Mouse (Mus musculus): ENCODE measurements at regions not wholly inside any gene's neighbourhood (a gene's known extent, or its start where the extent isn't known, plus 50 kb on each side); places are given as distances from the start of the nearest gene placed in this dataset.

- no peaks in the 10 kb centered on the region for H3K9me3 ChIP-seq (ENCODE audit: control insufficient read depth, low read length)
- no peak overlapping the region for H3K27ac ChIP-seq (ENCODE audit: low read depth, low read length)
- H3K27me3 ChIP-seq (ENCODE audit: control insufficient read depth, insufficient read depth, low read length): no peaks in the 10 kb centered on the region
- DNase-seq (ENCODE audit: low spot score, missing footprints) (no peak), ATAC-seq (ENCODE audit: low FRiP score) (no peak)
- no peaks in the 10 kb centered on the region for H3K4me1 ChIP-seq (ENCODE audit: control insufficient read depth, insufficient read depth, low read length)
- WGBS: 78% methylated on average over 1 of the region's 1 CpGs
- no peak overlapping the region for H3K9ac ChIP-seq (ENCODE audit: low read length)
- no peak overlapping the region for H3K4me3 ChIP-seq (ENCODE audit: low read depth, low read length)
- H3K4me2 ChIP-seq: no peak overlapping the region
- H3K36me3 ChIP-seq (ENCODE audit: control insufficient read depth, insufficient read depth, low read length): no peaks in the 10 kb centered on the region
These were observed 118.3 kb upstream of the Ccdc85a start for GRCm38 (mm10) chr11:28702384-28702783.

GRCm38 (mm10) chr11:28701379-28701778 lies 117.3 kb upstream of the Ccdc85a start:
- Histone ChIP-seq H3K27me3 (ENCODE audit: control insufficient read depth, insufficient read depth, low read length) (no peaks in the 10 kb centered on the region), H3K36me3 (ENCODE audit: control insufficient read depth, insufficient read depth, low read length) (no peaks in the 10 kb centered on the region), H3K4me2 (no peak overlapping the region), H3K4me3 (ENCODE audit: low read depth, low read length) (no peak overlapping the region), H3K27ac (ENCODE audit: low read depth, low read length) (no peak overlapping the region), H3K9ac (ENCODE audit: low read length) (no peak overlapping the region), H3K4me1 (ENCODE audit: control insufficient read depth, insufficient read depth, low read length) (no peaks in the 10 kb centered on the region), H3K9me3 (ENCODE audit: control insufficient read depth, low read length) (no peaks in the 10 kb centered on the region)
- WGBS: 91% methylated on average over 2 of the region's 2 CpGs
- ATAC-seq (ENCODE audit: low FRiP score) (no peak), DNase-seq (ENCODE audit: low spot score, missing footprints) (no peak)

GRCm38 (mm10) chr11:28699766-28700165 lies 115.6 kb upstream of the Ccdc85a start:
- ATAC-seq (ENCODE audit: low FRiP score) (no peak), DNase-seq (ENCODE audit: low spot score, missing footprints) (no peak)
- no peaks in the 10 kb centered on the region for H3K36me3 ChIP-seq (ENCODE audit: control insufficient read depth, insufficient read depth, low read length)
- H3K9ac ChIP-seq (ENCODE audit: low read length): no peak overlapping the region
- H3K4me2 ChIP-seq: no peak overlapping the region
- H3K9me3 ChIP-seq (ENCODE audit: control insufficient read depth, low read length): no peaks in the 10 kb centered on the region
- no peaks in the 10 kb centered on the region for H3K27me3 ChIP-seq (ENCODE audit: control insufficient read depth, insufficient read depth, low read length)
- H3K4me1 ChIP-seq (ENCODE audit: control insufficient read depth, insufficient read depth, low read length): no peaks in the 10 kb centered on the region
- H3K4me3 ChIP-seq (ENCODE audit: low read depth, low read length): no peak overlapping the region
- no peak overlapping the region for H3K27ac ChIP-seq (ENCODE audit: low read depth, low read length)

DNA sequence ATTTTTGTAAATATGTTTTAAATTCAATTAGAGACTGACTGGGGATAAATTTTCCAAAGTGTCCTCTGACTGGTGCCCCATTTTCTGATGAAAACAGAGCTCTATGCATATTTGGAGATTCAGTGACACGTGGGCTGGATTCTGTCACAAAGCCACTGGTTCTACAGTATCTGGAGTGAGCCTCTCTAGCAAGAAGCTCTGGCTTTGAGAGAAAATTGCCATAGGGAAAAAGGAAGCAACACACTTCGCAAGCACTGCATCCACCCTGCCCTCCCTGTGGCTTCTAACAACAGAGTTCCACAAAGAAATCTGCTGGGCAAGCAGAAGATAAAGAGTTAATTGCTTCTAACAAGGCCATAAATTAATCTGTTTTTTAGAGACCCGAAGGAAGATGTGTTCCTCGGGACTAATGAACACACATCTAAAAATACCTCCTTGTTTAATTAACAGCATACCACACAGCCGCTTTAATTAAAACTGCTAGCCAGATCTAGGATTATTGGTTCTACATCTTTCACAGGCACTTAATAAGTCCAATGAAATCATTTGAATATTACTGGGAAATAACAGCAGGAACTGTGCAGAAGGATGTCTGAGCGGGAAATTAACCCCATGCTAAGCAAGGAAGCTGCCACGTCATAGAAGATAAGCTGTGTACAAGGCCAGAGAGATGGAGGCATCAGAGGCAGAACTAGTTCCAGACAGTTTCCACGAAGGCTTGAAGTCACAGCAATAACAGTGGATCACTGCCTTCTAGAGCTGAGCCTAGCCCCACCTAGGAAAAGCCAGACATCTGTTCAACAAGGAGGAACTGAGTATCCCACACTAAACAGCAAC lies 113.7 kb upstream of the Ccdc85a start:
- ATAC-seq (ENCODE audit: low FRiP score) (peak; percentile 57), DNase-seq (ENCODE audit: low spot score, missing footprints) (no peak)
- no peak overlapping the region for H3K4me3 ChIP-seq (ENCODE audit: low read depth, low read length)
- WGBS: 65% methylated on average over 8 of the region's 8 CpGs
- no peaks in the 10 kb centered on the region for H3K9me3 ChIP-seq (ENCODE audit: control insufficient read depth, low read length)
- H3K9ac ChIP-seq (ENCODE audit: low read length): no peak overlapping the region
- no peaks in the 10 kb centered on the region for H3K4me1 ChIP-seq (ENCODE audit: control insufficient read depth, insufficient read depth, low read length)
- H3K27me3 ChIP-seq (ENCODE audit: control insufficient read depth, insufficient read depth, low read length): no peaks in the 10 kb centered on the region
- H3K4me2 ChIP-seq: no peak overlapping the region
- no peak overlapping the region for H3K27ac ChIP-seq (ENCODE audit: low read depth, low read length)
- H3K36me3 ChIP-seq (ENCODE audit: control insufficient read depth, insufficient read depth, low read length): no peaks in the 10 kb centered on the region

DNA sequence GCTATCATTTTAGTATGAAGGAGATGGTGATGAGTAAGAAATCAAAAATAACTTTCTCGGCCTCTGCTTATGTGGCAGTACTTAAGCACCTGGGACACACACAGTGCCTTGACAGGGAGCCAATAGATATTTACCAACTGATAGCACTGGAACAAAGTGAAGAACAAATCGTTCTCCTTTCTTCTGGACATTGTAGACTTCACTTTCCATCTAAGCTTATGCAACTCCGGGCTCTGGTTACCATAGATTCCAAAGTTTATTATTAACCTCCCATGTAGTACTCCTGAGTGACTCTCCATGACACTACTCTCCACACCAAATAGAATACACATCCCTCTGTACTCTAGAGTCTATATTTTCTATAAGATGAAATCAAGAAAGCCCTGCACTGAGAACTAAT lies 110.9 kb upstream of the Ccdc85a start:
- ATAC-seq (ENCODE audit: low FRiP score) (no peak), DNase-seq (ENCODE audit: low spot score, missing footprints) (no peak)
- Histone ChIP-seq H3K4me3 (ENCODE audit: low read depth, low read length) (no peak overlapping the region), H3K4me2 (no peak overlapping the region), H3K4me1 (ENCODE audit: control insufficient read depth, insufficient read depth, low read length) (no peaks in the 10 kb centered on the region), H3K27ac (ENCODE audit: low read depth, low read length) (no peak overlapping the region), H3K36me3 (ENCODE audit: control insufficient read depth, insufficient read depth, low read length) (no peaks in the 10 kb centered on the region), H3K9ac (ENCODE audit: low read length) (no peak overlapping the region), H3K27me3 (ENCODE audit: control insufficient read depth, insufficient read depth, low read length) (no peaks in the 10 kb centered on the region), H3K9me3 (ENCODE audit: control insufficient read depth, low read length) (no peaks in the 10 kb centered on the region)
- 87% methylated on average over 3 of the region's 3 CpGs for WGBS

GRCm38 (mm10) chr11:28693303-28693702 lies 109.2 kb upstream of the Ccdc85a start:
- 54% methylated on average over 1 of the region's 1 CpGs for WGBS
- no peak for ATAC-seq (ENCODE audit: low FRiP score)

DNA sequence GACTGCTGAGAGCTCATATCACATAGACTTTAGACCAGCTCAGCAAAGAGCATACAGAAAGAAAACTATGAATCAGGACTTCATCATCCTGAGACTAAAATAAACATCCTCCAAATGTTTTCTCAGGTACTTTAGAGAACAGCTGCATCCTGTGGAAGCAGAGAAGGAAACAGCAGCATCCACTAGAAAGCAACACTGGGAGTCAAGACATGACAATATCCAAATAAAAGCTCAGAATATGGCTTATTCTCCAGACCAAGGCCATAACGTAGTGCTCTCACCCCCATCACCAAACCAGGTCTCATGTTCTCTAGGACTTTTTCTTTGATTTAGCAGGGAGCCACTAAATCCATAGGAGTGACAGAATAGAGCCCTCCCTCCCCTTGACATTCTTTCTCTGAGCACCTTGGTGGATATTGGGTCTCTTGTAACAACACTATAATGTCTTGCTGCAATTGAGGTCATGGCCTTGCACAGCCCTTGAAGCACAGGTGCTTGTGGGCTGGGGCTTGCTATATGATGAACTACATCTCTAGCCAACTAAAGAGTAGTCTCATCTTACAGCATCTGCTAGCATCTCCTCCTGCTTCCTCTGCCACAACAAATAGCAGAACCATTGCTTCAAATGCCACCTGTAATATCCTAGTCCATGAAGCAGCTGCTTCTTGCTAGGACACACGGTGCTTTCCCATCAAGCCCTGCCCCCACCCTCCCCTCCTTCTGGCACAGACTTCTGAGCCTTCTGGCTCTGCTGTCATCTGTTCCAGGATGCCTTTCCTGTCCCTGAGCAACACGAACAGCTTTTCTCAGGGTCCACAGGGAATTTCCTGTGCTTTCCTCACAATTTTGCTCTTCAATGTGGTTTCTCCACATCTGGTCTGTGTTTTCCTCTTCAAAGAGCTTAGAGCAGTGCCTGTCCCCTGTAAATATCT lies 108.4 kb upstream of the Ccdc85a start:
- Histone ChIP-seq H3K36me3 (ENCODE audit: control insufficient read depth, insufficient read depth, low read length) (no peaks in the 10 kb centered on the region), H3K27ac (ENCODE audit: low read depth, low read length) (no peak overlapping the region), H3K27me3 (ENCODE audit: control insufficient read depth, insufficient read depth, low read length) (no peaks in the 10 kb centered on the region), H3K4me3 (ENCODE audit: low read depth, low read length) (no peak overlapping the region), H3K9ac (ENCODE audit: low read length) (no peak overlapping the region), H3K9me3 (ENCODE audit: control insufficient read depth, low read length) (no peaks in the 10 kb centered on the region), H3K4me1 (ENCODE audit: control insufficient read depth, insufficient read depth, low read length) (no peaks in the 10 kb centered on the region), H3K4me2 (no peak overlapping the region)
- peak; percentile 65; the same call in 1 of the 2 replicates for ATAC-seq (ENCODE audit: low FRiP score)
- 42% methylated on average over 3 of the region's 3 CpGs for WGBS
- DNase-seq (ENCODE audit: low spot score, missing footprints): no peak

More at GRCm38 (mm10) chr11:28693303-28693702, 109.2 kb upstream of the Ccdc85a start:
- no peak for DNase-seq (ENCODE audit: low spot score, missing footprints)
- no peaks in the 10 kb centered on the region for H3K36me3 ChIP-seq (ENCODE audit: control insufficient read depth, insufficient read depth, low read length)
- H3K4me1 ChIP-seq (ENCODE audit: control insufficient read depth, insufficient read depth, low read length): no peaks in the 10 kb centered on the region
- H3K9me3 ChIP-seq (ENCODE audit: control insufficient read depth, low read length): no peaks in the 10 kb centered on the region
- no peak overlapping the region for H3K4me2 ChIP-seq
- no peak overlapping the region for H3K4me3 ChIP-seq (ENCODE audit: low read depth, low read length)
- no peaks in the 10 kb centered on the region for H3K27me3 ChIP-seq (ENCODE audit: control insufficient read depth, insufficient read depth, low read length)
- no peak overlapping the region for H3K27ac ChIP-seq (ENCODE audit: low read depth, low read length)
- H3K9ac ChIP-seq (ENCODE audit: low read length): no peak overlapping the region

DNA sequence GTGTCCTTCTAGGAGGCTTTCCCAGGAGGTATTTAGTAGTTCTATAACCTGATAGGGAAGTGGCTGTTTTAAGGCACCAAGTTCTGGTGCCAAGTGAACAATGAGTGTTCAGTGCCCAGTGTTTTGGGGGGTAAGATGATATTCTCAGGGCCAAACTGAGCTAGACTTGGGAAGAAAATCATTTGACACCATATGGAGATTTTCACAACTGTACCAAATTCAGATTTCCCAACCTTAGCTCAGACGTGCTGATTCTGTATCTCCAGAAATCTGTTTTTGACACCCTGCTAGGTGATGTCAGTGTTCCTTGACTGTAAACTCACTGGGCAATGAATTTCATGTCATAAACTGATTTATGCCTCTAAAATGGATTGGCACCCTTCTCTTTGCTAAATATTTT lies 104.3 kb upstream of the Ccdc85a start:
- Histone ChIP-seq H3K4me3 (ENCODE audit: low read depth, low read length) (no peak overlapping the region), H3K27ac (ENCODE audit: low read depth, low read length) (no peak overlapping the region), H3K4me2 (no peak overlapping the region), H3K9ac (ENCODE audit: low read length) (no peak overlapping the region), H3K27me3 (ENCODE audit: control insufficient read depth, insufficient read depth, low read length) (no peaks in the 10 kb centered on the region), H3K9me3 (ENCODE audit: control insufficient read depth, low read length) (no peaks in the 10 kb centered on the region), H3K36me3 (ENCODE audit: control insufficient read depth, insufficient read depth, low read length) (no peaks in the 10 kb centered on the region), H3K4me1 (ENCODE audit: control insufficient read depth, insufficient read depth, low read length) (peaks cover 5% of the 10 kb centered on the region)
- DNase-seq (ENCODE audit: low spot score, missing footprints): no peak
- WGBS: 78% methylated on average over 1 of the region's 1 CpGs
- no peak for ATAC-seq (ENCODE audit: low FRiP score)

DNA sequence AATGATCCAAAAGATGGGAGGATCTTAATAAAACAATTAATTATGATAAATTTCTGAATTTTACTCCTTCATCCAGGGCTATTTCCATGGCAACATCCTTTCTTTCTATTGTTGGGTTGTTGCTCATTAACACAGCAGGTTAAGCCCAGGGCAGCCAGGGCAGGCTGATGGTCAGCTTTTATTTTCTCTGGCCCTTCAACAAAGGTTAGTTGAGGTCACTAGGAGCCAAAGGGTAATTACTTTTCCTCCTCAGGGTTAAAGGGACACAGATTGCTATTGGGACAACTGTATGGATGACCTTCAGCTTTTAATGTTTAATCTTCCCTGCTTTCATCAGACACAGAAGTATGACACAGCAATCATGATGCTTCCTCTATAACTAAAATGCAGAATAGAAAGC lies 101.3 kb upstream of the Ccdc85a start:
- ATAC-seq (ENCODE audit: low FRiP score): peak; percentile 73
- Histone ChIP-seq H3K4me2 (no peak overlapping the region), H3K27me3 (ENCODE audit: control insufficient read depth, insufficient read depth, low read length) (no peaks in the 10 kb centered on the region), H3K36me3 (ENCODE audit: control insufficient read depth, insufficient read depth, low read length) (no peaks in the 10 kb centered on the region), H3K4me1 (ENCODE audit: control insufficient read depth, insufficient read depth, low read length) (peaks cover 5% of the 10 kb centered on the region), H3K9ac (ENCODE audit: low read length) (no peak overlapping the region), H3K4me3 (ENCODE audit: low read depth, low read length) (no peak overlapping the region), H3K9me3 (ENCODE audit: control insufficient read depth, low read length) (no peaks in the 10 kb centered on the region), H3K27ac (ENCODE audit: low read depth, low read length) (no peak overlapping the region)
- DNase-seq (ENCODE audit: low spot score, missing footprints): no peak

Data from midbrain, embryonic 11.5 days (tissue).